Mouse (Mus musculus): ENCODE measurements at regions not wholly inside any gene's neighbourhood (a gene's known extent, or its start where the extent isn't known, plus 50 kb on each side); places are given as distances from the start of the nearest gene placed in this dataset.

GRCm38 (mm10) chr4:131386961-131387360 lies 442.8 kb downstream of the Matn1 start:
- no peaks in the 10 kb centered on the region; the same call in 1 of the 2 replicates for H3K9me3 ChIP-seq (ENCODE audit: control insufficient read depth)
- no peak for ATAC-seq
- no peak for TF ChIP-seq CTCF (IDR thresholded peaks at IDR 0.05; ENCODE audit: low read depth)
- H3K4me3 ChIP-seq (ENCODE audit: low read depth, low read length): no peak overlapping the region
- H3K27me3 ChIP-seq (replicated peaks; ENCODE audit: control insufficient read depth, insufficient read depth, low read length): no peaks in the 10 kb centered on the region
- no peaks in the 10 kb centered on the region for H3K4me1 ChIP-seq (replicated peaks; ENCODE audit: control insufficient read depth, insufficient read depth, low read length)
- no peaks in the 10 kb centered on the region for H3K36me3 ChIP-seq (ENCODE audit: control insufficient read depth, insufficient read depth)
- no peak overlapping the region for H3K27ac ChIP-seq (ENCODE audit: low read depth, low read length)
- no peak overlapping the region for H3K4me2 ChIP-seq (replicated peaks; ENCODE audit: low read depth)
- H3K9ac ChIP-seq (ENCODE audit: low read depth, low read length): no peak overlapping the region
- WGBS: 82% methylated on average over 10 of the region's 10 CpGs

DNA sequence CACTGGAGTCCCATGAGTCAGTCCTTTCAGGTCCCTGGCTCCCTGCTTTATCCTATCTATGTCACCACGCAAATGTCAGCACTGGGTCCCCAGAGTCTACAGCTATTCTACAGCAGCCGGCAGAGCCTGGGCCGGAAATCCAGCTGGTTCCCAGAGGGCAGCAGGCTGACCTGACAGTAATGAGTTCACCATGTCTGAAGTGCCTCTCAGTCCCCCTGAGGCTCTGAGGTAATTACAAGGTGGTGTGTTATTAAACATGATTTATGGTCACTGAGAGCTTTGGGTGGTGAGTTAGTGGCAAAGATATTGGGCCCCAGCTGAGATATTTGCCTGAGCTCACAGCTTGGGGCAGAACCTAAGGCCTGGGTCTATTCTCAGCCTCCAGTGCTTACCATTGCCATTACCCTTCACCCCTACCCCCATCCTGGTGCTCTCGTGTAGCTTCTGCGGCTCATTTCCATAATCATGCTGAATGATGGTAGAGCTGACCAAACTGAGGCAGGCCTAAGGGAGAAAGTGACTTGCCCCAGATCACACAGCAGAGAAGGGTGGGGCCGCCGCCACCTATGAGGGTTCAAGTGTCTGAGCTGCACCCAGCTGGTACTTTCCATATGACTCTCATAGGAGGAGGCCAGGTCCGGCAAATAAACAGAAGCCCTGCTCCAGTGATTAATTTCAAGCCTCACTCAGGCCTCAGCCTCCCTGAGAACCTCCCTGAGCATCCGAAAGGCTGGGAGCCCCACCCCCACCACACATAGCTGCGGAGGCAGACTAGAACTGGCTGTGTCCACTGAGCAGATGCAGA lies 446.8 kb downstream of the Ptpru start:
- ATAC-seq: no peak
- Histone ChIP-seq H3K4me1 (replicated peaks; ENCODE audit: control insufficient read depth, insufficient read depth, low read length) (no peaks in the 10 kb centered on the region), H3K27ac (ENCODE audit: low read depth, low read length) (no peak overlapping the region), H3K27me3 (replicated peaks; ENCODE audit: control insufficient read depth, insufficient read depth, low read length) (no peaks in the 10 kb centered on the region), H3K4me3 (ENCODE audit: low read depth, low read length) (no peak overlapping the region), H3K9me3 (ENCODE audit: control insufficient read depth) (no peaks in the 10 kb centered on the region; the same call in 1 of the 2 replicates), H3K4me2 (replicated peaks; ENCODE audit: low read depth) (no peak overlapping the region), H3K9ac (ENCODE audit: low read depth, low read length) (no peak overlapping the region), H3K36me3 (ENCODE audit: control insufficient read depth, insufficient read depth) (no peaks in the 10 kb centered on the region)
- WGBS: 31% methylated on average over 10 of the region's 10 CpGs
- TF ChIP-seq CTCF (IDR thresholded peaks at IDR 0.05; ENCODE audit: low read depth): no peak

DNA sequence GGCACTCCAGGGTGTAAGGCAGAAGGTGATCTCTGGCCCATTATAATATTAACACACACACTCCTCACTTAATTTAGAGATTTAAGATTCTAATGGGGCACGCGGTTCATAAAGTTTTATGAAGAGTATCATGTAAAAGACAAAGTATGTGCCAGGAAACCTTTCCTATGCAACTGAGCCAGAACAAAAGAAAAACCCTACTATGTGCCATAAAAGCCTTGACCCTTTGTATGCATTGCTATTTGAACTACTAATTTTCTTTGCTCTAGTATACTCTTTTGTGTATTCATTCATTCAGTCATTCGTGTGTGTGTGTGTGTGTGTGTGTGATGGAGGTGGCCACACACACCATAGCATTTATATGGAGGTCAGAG lies 446.2 kb downstream of the Ptpru start:
- Histone ChIP-seq H3K27ac (ENCODE audit: low read depth, low read length) (no peak overlapping the region), H3K27me3 (replicated peaks; ENCODE audit: control insufficient read depth, insufficient read depth, low read length) (no peaks in the 10 kb centered on the region), H3K4me1 (replicated peaks; ENCODE audit: control insufficient read depth, insufficient read depth, low read length) (no peaks in the 10 kb centered on the region), H3K36me3 (ENCODE audit: control insufficient read depth, insufficient read depth) (no peaks in the 10 kb centered on the region), H3K4me2 (replicated peaks; ENCODE audit: low read depth) (no peak overlapping the region), H3K9ac (ENCODE audit: low read depth, low read length) (no peak overlapping the region), H3K4me3 (ENCODE audit: low read depth, low read length) (no peak overlapping the region), H3K9me3 (ENCODE audit: control insufficient read depth) (no peaks in the 10 kb centered on the region; the same call in 1 of the 2 replicates)
- 89% methylated on average over 3 of the region's 3 CpGs for WGBS
- no peak for TF ChIP-seq CTCF (IDR thresholded peaks at IDR 0.05; ENCODE audit: low read depth)
- no peak for ATAC-seq

GRCm38 (mm10) chr4:131392478-131392877 lies 445.6 kb downstream of the Ptpru start:
- H3K9ac ChIP-seq (ENCODE audit: low read depth, low read length): no peak overlapping the region

GRCm38 (mm10) chr4:131396226-131396840 lies 441.8 kb downstream of the Ptpru start:
- H3K9me3 ChIP-seq (ENCODE audit: control insufficient read depth): no peaks in the 10 kb centered on the region
- 83% methylated on average over 8 of the region's 8 CpGs for WGBS
- no peak overlapping the region for H3K9ac ChIP-seq (ENCODE audit: low read depth, low read length)
- H3K36me3 ChIP-seq (ENCODE audit: control insufficient read depth, insufficient read depth): no peaks in the 10 kb centered on the region
- H3K4me1 ChIP-seq (replicated peaks; ENCODE audit: control insufficient read depth, insufficient read depth, low read length): no peaks in the 10 kb centered on the region
- H3K27ac ChIP-seq (ENCODE audit: low read depth, low read length): no peak overlapping the region
- no peaks in the 10 kb centered on the region for H3K27me3 ChIP-seq (replicated peaks; ENCODE audit: control insufficient read depth, insufficient read depth, low read length)
- ATAC-seq: no peak
- no peak overlapping the region for H3K4me2 ChIP-seq (replicated peaks; ENCODE audit: low read depth)
- TF ChIP-seq CTCF (IDR thresholded peaks at IDR 0.05; ENCODE audit: low read depth): no peak
- no peak overlapping the region for H3K4me3 ChIP-seq (ENCODE audit: low read depth, low read length)

More at GRCm38 (mm10) chr4:131392478-131392877, 445.6 kb downstream of the Ptpru start:
- Histone ChIP-seq H3K4me3 (ENCODE audit: low read depth, low read length) (no peak overlapping the region), H3K9me3 (ENCODE audit: control insufficient read depth) (no peaks in the 10 kb centered on the region; the same call in 1 of the 2 replicates), H3K4me2 (replicated peaks; ENCODE audit: low read depth) (no peak overlapping the region), H3K27ac (ENCODE audit: low read depth, low read length) (no peak overlapping the region), H3K4me1 (replicated peaks; ENCODE audit: control insufficient read depth, insufficient read depth, low read length) (no peaks in the 10 kb centered on the region), H3K27me3 (replicated peaks; ENCODE audit: control insufficient read depth, insufficient read depth, low read length) (no peaks in the 10 kb centered on the region), H3K36me3 (ENCODE audit: control insufficient read depth, insufficient read depth) (no peaks in the 10 kb centered on the region)
- no peak for ATAC-seq
- TF ChIP-seq CTCF (IDR thresholded peaks at IDR 0.05; ENCODE audit: low read depth): no peak
- 85% methylated on average over 3 of the region's 3 CpGs for WGBS

DNA sequence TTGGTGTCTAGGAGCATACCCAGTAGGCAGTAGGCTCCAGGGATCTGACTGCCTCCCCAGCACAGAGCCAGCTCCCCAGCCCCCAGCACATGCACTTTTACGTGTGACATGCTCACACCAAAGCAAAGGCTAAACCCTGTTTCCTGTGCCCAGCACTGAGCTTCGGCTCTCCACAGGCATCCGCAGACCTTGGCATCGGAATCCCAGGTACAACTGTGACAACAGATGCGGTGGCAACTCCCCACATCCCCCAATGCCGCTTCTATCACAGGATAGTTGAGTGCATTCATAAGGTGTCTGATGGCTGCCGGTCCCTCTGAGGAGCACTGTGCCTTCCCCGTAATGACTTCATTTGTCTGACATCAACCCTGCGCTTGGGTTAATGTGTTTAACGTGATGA lies 440.9 kb downstream of the Ptpru start:
- Histone ChIP-seq H3K4me1 (replicated peaks; ENCODE audit: control insufficient read depth, insufficient read depth, low read length) (no peaks in the 10 kb centered on the region), H3K9me3 (ENCODE audit: control insufficient read depth) (no peaks in the 10 kb centered on the region), H3K36me3 (ENCODE audit: control insufficient read depth, insufficient read depth) (no peaks in the 10 kb centered on the region), H3K4me2 (replicated peaks; ENCODE audit: low read depth) (no peak overlapping the region), H3K4me3 (ENCODE audit: low read depth, low read length) (no peak overlapping the region), H3K27ac (ENCODE audit: low read depth, low read length) (no peak overlapping the region), H3K27me3 (replicated peaks; ENCODE audit: control insufficient read depth, insufficient read depth, low read length) (no peaks in the 10 kb centered on the region), H3K9ac (ENCODE audit: low read depth, low read length) (no peak overlapping the region)
- WGBS: 88% methylated on average over 10 of the region's 10 CpGs
- no peak for TF ChIP-seq CTCF (IDR thresholded peaks at IDR 0.05; ENCODE audit: low read depth)
- ATAC-seq: no peak

All from intestine, postnatal 0 days (tissue).